Mouse (Mus musculus) heart, adult 2 months (tissue): Measurements from ENCODE around the gene Senp5.

ENCODE experiments used
- CTCF ChIP-seq: fragments of 200-600 bp; IDR thresholded peaks from 2 replicates; pipeline ENCODE4 v1.8.1; 2022; ENCODE audit warnings: antibody characterized with exemption, mild to moderate bottlenecking, moderate library complexity
- EP300 ChIP-seq: fragments of 200-500 bp; IDR thresholded peaks from 2 replicates; pipeline ENCODE4 v1.6.1; 2011; ENCODE audit warnings: low read depth, low read length, control low read depth; ENCODE audit not compliant: insufficient read depth
- POLR2A ChIP-seq: fragments of 200-500 bp; IDR thresholded peaks from 2 replicates; pipeline ENCODE4 v1.6.1; 2011; ENCODE audit warnings: mild to moderate bottlenecking, low read depth, low read length, control low read depth; ENCODE audit not compliant: insufficient read depth

DNA sequence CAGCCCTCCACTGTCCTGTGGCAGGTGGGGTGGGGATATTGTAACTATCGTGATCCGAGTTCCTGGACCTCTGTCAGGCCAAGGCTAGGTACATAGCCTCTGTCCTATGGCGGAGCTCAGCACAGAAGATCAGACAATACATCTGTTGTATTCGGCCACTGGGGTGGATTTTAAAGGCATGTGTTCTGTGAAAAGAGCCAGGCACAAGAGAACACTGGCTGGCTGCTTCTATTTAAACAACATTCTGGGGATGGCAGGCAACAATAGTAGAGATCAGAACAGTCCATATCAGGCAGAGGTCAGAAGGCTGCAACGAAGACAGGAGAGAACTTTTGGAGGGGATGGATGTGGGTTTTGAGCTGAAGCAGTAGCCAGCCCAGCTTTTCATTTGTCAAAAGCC lies 70.8 kb downstream of the Senp5 start:
- TF ChIP-seq CTCF = no peak
- TF ChIP-seq POLR2A = no peak
- no peak for TF ChIP-seq EP300
